Mouse (Mus musculus) T-cell, adult 66 days (primary cell): ENCODE results near the gene Pax3. TPM values are rescaled to one million over a fixed set of nuclear protein-coding genes. Genes with fewer than 3 reads are reported as not detected.

Experiments used
- total RNA-seq, 2 experiments: library from RNA; stranded (reverse); gene quantifications; 3 replicates in 1 of 2; 4 replicates in 1 of 2; pipeline ENCODE4 v1.2.4; 2023

Pax3 gene
- total RNA-seq: not detected

DNA sequence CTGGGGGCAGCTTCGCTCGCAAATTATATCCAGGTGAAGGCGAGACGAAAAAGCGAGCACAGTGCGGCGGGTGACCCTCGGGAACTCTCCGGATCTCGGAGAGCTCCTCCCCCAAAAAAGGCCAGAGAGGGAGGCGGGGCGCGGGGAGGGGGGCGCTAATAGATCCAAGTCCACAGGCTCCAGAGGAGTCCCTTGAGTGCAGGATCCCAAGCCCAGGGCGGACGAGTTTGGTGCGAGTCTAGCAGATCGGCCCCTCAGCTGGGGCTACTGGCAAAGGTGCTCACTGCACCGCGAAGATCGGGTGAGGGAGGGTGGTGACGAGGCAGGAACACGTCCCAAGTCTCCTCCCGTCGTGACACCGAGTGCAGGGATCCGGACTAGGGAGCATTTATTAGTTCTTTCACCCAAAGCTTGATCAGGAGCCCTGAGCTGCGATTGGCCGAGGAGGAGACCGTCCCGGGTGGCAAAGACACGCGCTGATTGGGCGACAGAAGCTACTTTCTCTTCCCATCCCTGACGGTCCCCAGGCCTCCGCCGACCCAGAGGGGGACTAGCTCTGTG, at the start of gene Pax3:
TSS of gene Pax3 (minus strand) at position 384 of the 561 bp plus-strand sequence.

Other genes starting within 250 kb of the Pax3 start
- not detected for gene Sgpp2, start 113.2 kb upstream of the Pax3 start, total RNA-seq